ENCODE assay signal across 8 mouse cellular contexts in genomic region chr16:30184591-30185265, GRCm38 (mm10).
DNase-seq lines count a peak whose midpoint lies in the region; ATAC-seq and TF ChIP-seq lines count a peak whose summit lies in the region.

No protein-coding gene starts in this region.

- peak; percentile 98 for TF ChIP-seq EP300 in heart, adult 2 months (IDR thresholded peaks at IDR 0.05; ENCODE audit: insufficient read depth, low read depth, low read length)

- H3K4me1 ChIP-seq in embryonic facial prominence, embryonic 12.5 days: peaks cover 50% of the 10 kb centered on the region
- peaks cover 41% of the 10 kb centered on the region for H3K4me1 ChIP-seq in heart, adult 2 months (ENCODE audit: control insufficient read depth, insufficient read depth, low read length)
- H3K4me1 ChIP-seq in intestine, postnatal 0 days (replicated peaks; ENCODE audit: control insufficient read depth, insufficient read depth, low read length): no peaks in the 10 kb centered on the region; the same call in 1 of the 2 replicates
- peaks cover 97% of the 10 kb centered on the region for H3K4me1 ChIP-seq in megakaryocyte, embryonic 14.5 days
- peaks cover 19% of the 10 kb centered on the region for H3K4me1 ChIP-seq in small intestine, adult 2 months (ENCODE audit: control insufficient read depth, insufficient read depth, insufficient read length, low read length)

- peak; percentile 64 for TF ChIP-seq CTCF in heart, adult 2 months (IDR thresholded peaks at IDR 0.05)
- peak; percentile 51 for TF ChIP-seq CTCF in intestine, postnatal 0 days (IDR thresholded peaks at IDR 0.05; ENCODE audit: low read depth)
- no peak for TF ChIP-seq CTCF in small intestine, adult 2 months (IDR thresholded peaks at IDR 0.05; ENCODE audit: extremely low read depth, insufficient read length, insufficient replicate concordance, low read depth, low read length)

- WGBS in embryonic facial prominence, embryonic 12.5 days: 19% methylated on average over 18 of the region's 18 CpGs
- WGBS in heart, adult 2 months: 4% methylated on average over 18 of the region's 18 CpGs
- WGBS in intestine, postnatal 0 days: 43% methylated on average over 18 of the region's 18 CpGs
- WGBS in small intestine, adult 2 months: 51% methylated on average over 18 of the region's 18 CpGs

- no peaks in the 10 kb centered on the region for H3K36me3 ChIP-seq in embryonic facial prominence, embryonic 12.5 days
- no peaks in the 10 kb centered on the region; the same call in 1 of the 2 replicates for H3K36me3 ChIP-seq in heart, adult 2 months (ENCODE audit: control insufficient read depth, insufficient read depth, low read length)
- H3K36me3 ChIP-seq in intestine, postnatal 0 days (ENCODE audit: control insufficient read depth, insufficient read depth): no peaks in the 10 kb centered on the region
- H3K36me3 ChIP-seq in megakaryocyte, embryonic 14.5 days (replicated peaks; ENCODE audit: low read length): no peaks in the 10 kb centered on the region
- H3K36me3 ChIP-seq in small intestine, adult 2 months (ENCODE audit: control insufficient read depth, insufficient read depth, low read length): no peaks in the 10 kb centered on the region

- H3K27ac ChIP-seq in embryonic facial prominence, embryonic 12.5 days: peak overlapping the region; percentile 78
- peak overlapping the region; percentile 92 for H3K27ac ChIP-seq in heart, adult 2 months
- H3K27ac ChIP-seq in intestine, postnatal 0 days (ENCODE audit: low read depth, low read length): 0 out of 2 replicates have a peak overlapping the region, but pooled peaks have one; percentile 41
- peak overlapping the region; percentile 66 for H3K27ac ChIP-seq in small intestine, adult 2 months (ENCODE audit: insufficient read depth, low read depth, low read length)

- ATAC-seq in embryonic facial prominence, embryonic 12.5 days (ENCODE audit: insufficient number of reproducible peaks, insufficient read depth, low FRiP score, low TSS enrichment): peak; percentile 31
- no peak for ATAC-seq in intestine, postnatal 0 days

- peak overlapping the region; percentile 15; the same call in 1 of the 2 replicates for H3K4me2 ChIP-seq in embryonic facial prominence, embryonic 12.5 days (replicated peaks)
- H3K4me2 ChIP-seq in intestine, postnatal 0 days (replicated peaks; ENCODE audit: low read depth): peak overlapping the region; percentile 32; the same call in 1 of the 2 replicates

- no peak overlapping the region for H3K4me3 ChIP-seq in embryonic facial prominence, embryonic 12.5 days
- peak overlapping the region; percentile 25; the same call in 1 of the 2 replicates for H3K4me3 ChIP-seq in heart, adult 2 months
- no peak overlapping the region for H3K4me3 ChIP-seq in intestine, postnatal 0 days (ENCODE audit: low read depth, low read length)
- peak overlapping the region; percentile 88 for H3K4me3 ChIP-seq in megakaryocyte, embryonic 14.5 days (replicated peaks)
- H3K4me3 ChIP-seq in small intestine, adult 2 months (ENCODE audit: low read depth, low read length): no peak overlapping the region; the same call in 1 of the 2 replicates

- intact Hi-C loops in heart, adult 2 months (cut with DNase I): loop anchor here (1.0 to 10.0 kb wide), 5 partner anchors 40 to 372 kb away; no protein-coding TSS in a partner anchor
- intact Hi-C loops in left cerebral cortex, postnatal 4 days (cut with DNase I): loop anchor here (5.0 kb wide), 1 partner anchor 117 kb away; no protein-coding TSS in a partner anchor

- no peaks in the 10 kb centered on the region for H3K9me3 ChIP-seq in embryonic facial prominence, embryonic 12.5 days
- no peaks in the 10 kb centered on the region for H3K9me3 ChIP-seq in intestine, postnatal 0 days (ENCODE audit: control insufficient read depth)
- H3K9me3 ChIP-seq in megakaryocyte, embryonic 14.5 days: no peaks in the 10 kb centered on the region

- peak; percentile 32 for DNase-seq in cerebellum, adult 11-12 months
- no peak for DNase-seq in cerebellum, adult 9-10 months
- peak; percentile 87 to 94 for DNase-seq in heart, adult 2 months
- peak; percentile 66 for DNase-seq in left cerebral cortex, postnatal 4 days

- H3K79me2 ChIP-seq in heart, adult 2 months (replicated peaks; ENCODE audit: control insufficient read depth, insufficient read depth, low read length): no peaks in the 10 kb centered on the region

- H3K27me3 ChIP-seq in embryonic facial prominence, embryonic 12.5 days: peaks cover 11% of the 10 kb centered on the region; the same call in 1 of the 2 replicates
- H3K27me3 ChIP-seq in heart, adult 2 months (ENCODE audit: control insufficient read depth, insufficient read depth, low read length): no peaks in the 10 kb centered on the region
- H3K27me3 ChIP-seq in intestine, postnatal 0 days (replicated peaks; ENCODE audit: control insufficient read depth, insufficient read depth, low read length): no peaks in the 10 kb centered on the region
- H3K27me3 ChIP-seq in megakaryocyte, embryonic 14.5 days (replicated peaks): no peaks in the 10 kb centered on the region
- no peaks in the 10 kb centered on the region for H3K27me3 ChIP-seq in small intestine, adult 2 months (ENCODE audit: control insufficient read depth, insufficient read depth, low read length)

- H3K9ac ChIP-seq in embryonic facial prominence, embryonic 12.5 days: peak overlapping the region; percentile 35; the same call in 1 of the 2 replicates
- H3K9ac ChIP-seq in heart, adult 2 months (ENCODE audit: low read depth, low read length): peak overlapping the region; percentile 49
- H3K9ac ChIP-seq in intestine, postnatal 0 days (ENCODE audit: low read depth, low read length): no peak overlapping the region

- peak; percentile 66 for TF ChIP-seq POLR2A in heart, adult 2 months (IDR thresholded peaks at IDR 0.05; ENCODE audit: insufficient read depth, low read depth, low read length)
- no peak for TF ChIP-seq POLR2A in small intestine, adult 2 months (IDR thresholded peaks at IDR 0.05; ENCODE audit: low read depth, low read length)

Comparison
In these comparisons a context has a peak if more than half of its experiments do, and no peak if none do; other contexts are left out.
1. H3K27ac ChIP-seq: peak in every context shown above with its lines; median percentile 92 in heart, adult 2 months; 78 in embryonic facial prominence, embryonic 12.5 days; 66 in small intestine, adult 2 months; 41 in intestine, postnatal 0 days.
2. H3K4me3 ChIP-seq: peak in heart, adult 2 months (single experiment) and megakaryocyte, embryonic 14.5 days (single experiment); none in embryonic facial prominence, embryonic 12.5 days (single experiment), intestine, postnatal 0 days (single experiment) and small intestine, adult 2 months (single experiment).